Mouse (Mus musculus) spleen, adult 2 months (tissue): ENCODE results near the gene L3mbtl1. TPM values are rescaled to one million over a fixed set of nuclear protein-coding genes. Genes with fewer than 3 reads are reported as not detected.

Experiments used
- DNase-seq, 2 experiments: peaks; one replicate each; pipeline versions ENCODE4 v3.0.0 to v3.0.0-alpha.2; 2012 to 2021; ENCODE audit warnings: low spot score in 2 of 2, low read depth in 1 of 2
- H3K27ac ChIP-seq: fragments of 200-500 bp; 2 replicates; pipeline ENCODE4 v1.5.1; 2012; ENCODE audit warnings: low read length, inconsistent platforms; ENCODE audit not compliant: insufficient read depth
- H3K27me3 ChIP-seq: fragments of 200-500 bp; 2 replicates; pipeline ENCODE4 v1.6.1; 2012; ENCODE audit warnings: mild to moderate bottlenecking, moderate library complexity, low read length, inconsistent platforms; ENCODE audit not compliant: control insufficient read depth, insufficient read depth
- H3K36me3 ChIP-seq: fragments of 200-500 bp; 2 replicates; pipeline ENCODE4 v1.6.1; 2012; ENCODE audit warnings: mild to moderate bottlenecking, low read length, inconsistent platforms; ENCODE audit not compliant: control insufficient read depth, insufficient read depth
- H3K4me1 ChIP-seq: fragments of 200-500 bp; 2 replicates; pipeline ENCODE4 v1.6.1; 2011; ENCODE audit warnings: inconsistent platforms; ENCODE audit not compliant: control insufficient read depth, insufficient read depth, insufficient read length
- H3K4me3 ChIP-seq: fragments of 200-500 bp; 2 replicates; pipeline ENCODE4 v1.5.1; 2011; ENCODE audit warnings: mild to moderate bottlenecking, inconsistent platforms; ENCODE audit not compliant: insufficient read depth, insufficient read length; ENCODE audit errors: extremely low read depth
- CTCF ChIP-seq: fragments of 200-500 bp; IDR thresholded peaks from 2 replicates; pipeline ENCODE4 v1.5.1; 2011; ENCODE audit warnings: mild to moderate bottlenecking, inconsistent platforms; ENCODE audit not compliant: insufficient read depth, insufficient read length, insufficient replicate concordance; ENCODE audit errors: extremely low read depth
- POLR2A ChIP-seq: fragments of 200-500 bp; IDR thresholded peaks from 2 replicates; pipeline ENCODE4 v1.6.1; 2011; ENCODE audit warnings: low read depth, low read length, inconsistent platforms
- WGBS: fragments of 180-500 bp; shearing (Covaris S2); methylation state at CpG from one replicate; pipeline ENCODE4 v1.1.7; 2018; 5-methylcytosine and 5-hydroxymethylcytosine counted together
- polyA plus RNA-seq: library from polyadenylated mRNA; depleted of rRNA; stranded (reverse); fragments of >200 nt; gene quantifications from 2 replicates; pipeline ENCODE4 v1.2.3, GENCODE M21; 2012

The L3mbtl1 gene
- polyA plus RNA-seq, 1 experiment = 0.19 TPM

- H3K4me1 ChIP-seq = no peaks in the 10 kb centered on the region
- WGBS = 47% methylated on average over 2 of the region's 2 CpGs
- no peak overlapping the region for H3K27ac ChIP-seq
- TF ChIP-seq CTCF = no peak
- no peak for TF ChIP-seq POLR2A
- no peaks in the 10 kb centered on the region for H3K36me3 ChIP-seq
- no peak for DNase-seq
- H3K4me3 ChIP-seq = no peak overlapping the region
- H3K27me3 ChIP-seq = no peaks in the 10 kb centered on the region
These were observed 28.8 kb upstream of the L3mbtl1 start for GRCm38 (mm10) chr2:162914519-162914918.

- no peak for DNase-seq
- Histone ChIP-seq H3K27me3 (no peaks in the 10 kb centered on the region), H3K4me3 (no peak overlapping the region), H3K27ac (no peak overlapping the region), H3K4me1 (no peaks in the 10 kb centered on the region), H3K36me3 (no peaks in the 10 kb centered on the region)
- WGBS = 78% methylated on average over 5 of the region's 5 CpGs
- TF ChIP-seq POLR2A (no peak), CTCF (no peak)
These were observed 23.3 kb upstream of the L3mbtl1 start for GRCm38 (mm10) chr2:162919926-162920325.

- Histone ChIP-seq H3K27me3 (no peaks in the 10 kb centered on the region), H3K27ac (no peak overlapping the region), H3K36me3 (no peaks in the 10 kb centered on the region), H3K4me1 (no peaks in the 10 kb centered on the region), H3K4me3 (no peak overlapping the region)
- 13% methylated on average over 6 of the region's 6 CpGs for WGBS
- DNase-seq = peak; percentile 28 to 46
- TF ChIP-seq POLR2A (no peak), CTCF (peak; percentile 64; the same call in 1 of the 2 replicates)
These were observed 21.1 kb upstream of the L3mbtl1 start for GRCm38 (mm10) chr2:162922183-162922582.

- 75% methylated on average over 5 of the region's 5 CpGs for WGBS
- no peak for TF ChIP-seq CTCF
- no peak for TF ChIP-seq POLR2A
These were observed 20.4 kb upstream of the L3mbtl1 start for GRCm38 (mm10) chr2:162922834-162923233.

GRCm38 (mm10) chr2:162924126-162924525, 19.1 kb upstream of the L3mbtl1 start:
- Histone ChIP-seq H3K4me1 (no peaks in the 10 kb centered on the region), H3K27me3 (no peaks in the 10 kb centered on the region), H3K4me3 (no peak overlapping the region), H3K36me3 (no peaks in the 10 kb centered on the region), H3K27ac (no peak overlapping the region)
- no peak for DNase-seq
- TF ChIP-seq POLR2A = no peak
- TF ChIP-seq CTCF = no peak
- WGBS = 91% methylated on average over 5 of the region's 5 CpGs

More at GRCm38 (mm10) chr2:162922834-162923233, 20.4 kb upstream of the L3mbtl1 start:
- Histone ChIP-seq H3K4me3 (no peak overlapping the region), H3K27ac (no peak overlapping the region), H3K4me1 (no peaks in the 10 kb centered on the region), H3K27me3 (no peaks in the 10 kb centered on the region), H3K36me3 (no peaks in the 10 kb centered on the region)
- DNase-seq = no peak

GRCm38 (mm10) chr2:162927918-162928585, 15.2 kb upstream of the L3mbtl1 start:
- WGBS = 79% methylated on average over 3 of the region's 3 CpGs
- no peaks in the 10 kb centered on the region for H3K36me3 ChIP-seq
- DNase-seq = no peak
- H3K4me1 ChIP-seq = peaks cover 5% of the 10 kb centered on the region; the same call in 1 of the 2 replicates
- no peak for TF ChIP-seq CTCF
- no peak for TF ChIP-seq POLR2A
- no peaks in the 10 kb centered on the region for H3K27me3 ChIP-seq
- H3K4me3 ChIP-seq = no peak overlapping the region
- H3K27ac ChIP-seq = no peak overlapping the region

- DNase-seq = no peak
- no peak overlapping the region for H3K27ac ChIP-seq
- no peak overlapping the region for H3K4me3 ChIP-seq
- WGBS = 86% methylated on average over 3 of the region's 3 CpGs
- no peak for TF ChIP-seq POLR2A
- no peak for TF ChIP-seq CTCF
- peaks cover 14% of the 10 kb centered on the region for H3K36me3 ChIP-seq
- no peaks in the 10 kb centered on the region for H3K27me3 ChIP-seq
- peaks cover 5% of the 10 kb centered on the region; the same call in 1 of the 2 replicates for H3K4me1 ChIP-seq
These were observed 13.6 kb upstream of the L3mbtl1 start for GRCm38 (mm10) chr2:162929704-162930103.
